Mouse (Mus musculus) left cerebral cortex, adult 18-20 months (tissue): ENCODE measurements around the gene Rab38. TPM values are rescaled to one million over a fixed set of nuclear protein-coding genes. Genes with fewer than 3 reads are reported as not detected.

Source experiments
- DNase-seq, 2 experiments: peaks; one replicate each; pipeline ENCODE4 v3.0.0; 2021 to 2022; ENCODE audit warnings: low spot score in 2 of 2, mixed read lengths in 1 of 2
- total RNA-seq, 2 experiments: library from RNA; stranded (reverse); gene quantifications; 2 replicates each; pipeline ENCODE4 v1.2.3; 2021

Gene Rab38
- total RNA-seq, 2 experiments from 2014 or later = 0.53 TPM; not detected in 1

DNA sequence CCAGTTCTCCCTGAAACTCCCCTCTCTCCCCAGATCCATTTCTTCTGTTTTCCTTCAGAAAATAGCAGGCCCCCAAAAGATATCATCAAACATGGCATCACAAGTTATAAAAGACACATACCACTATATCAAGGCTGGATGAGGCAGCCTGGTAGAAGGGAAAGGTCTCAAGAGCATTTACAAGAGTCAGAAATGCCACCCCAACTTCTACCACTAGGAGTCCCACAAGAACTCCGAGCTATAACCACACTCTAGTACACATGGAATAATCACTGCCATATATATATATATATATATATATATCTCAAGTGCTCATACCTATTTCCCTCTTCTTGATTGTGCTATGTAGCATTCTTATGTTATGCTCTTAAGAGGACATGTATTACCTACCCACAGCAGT is 92.4 kb downstream of the Rab38 start:
- no peak for DNase-seq

DNA sequence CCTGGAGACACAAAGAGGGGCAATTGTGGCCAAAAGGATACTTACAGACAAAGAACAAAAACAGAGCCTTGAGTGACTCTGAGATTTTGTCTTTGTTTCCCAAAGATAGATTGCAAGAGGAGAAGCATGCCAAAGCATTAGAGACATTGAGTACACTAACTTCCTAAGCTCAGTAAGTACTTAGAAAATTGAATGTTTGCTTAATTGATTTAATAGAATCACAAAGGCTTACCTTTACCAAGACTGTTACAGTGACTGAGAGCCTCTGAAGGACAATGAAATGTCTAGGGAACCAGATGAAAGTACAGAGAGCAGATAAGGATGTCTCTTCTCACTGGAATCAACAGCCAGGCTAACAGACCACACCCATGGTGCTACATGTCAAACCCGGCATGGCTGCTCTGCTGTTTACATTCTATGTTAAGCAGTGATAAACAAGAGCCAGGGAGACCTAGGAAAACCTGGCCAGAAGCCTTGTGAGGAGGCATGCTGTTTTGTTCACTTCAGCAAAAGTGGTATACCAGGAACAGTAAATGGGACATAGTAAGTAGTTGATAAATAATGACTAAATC is 97.1 kb downstream of the Rab38 start:
- DNase-seq = no peak

DNA sequence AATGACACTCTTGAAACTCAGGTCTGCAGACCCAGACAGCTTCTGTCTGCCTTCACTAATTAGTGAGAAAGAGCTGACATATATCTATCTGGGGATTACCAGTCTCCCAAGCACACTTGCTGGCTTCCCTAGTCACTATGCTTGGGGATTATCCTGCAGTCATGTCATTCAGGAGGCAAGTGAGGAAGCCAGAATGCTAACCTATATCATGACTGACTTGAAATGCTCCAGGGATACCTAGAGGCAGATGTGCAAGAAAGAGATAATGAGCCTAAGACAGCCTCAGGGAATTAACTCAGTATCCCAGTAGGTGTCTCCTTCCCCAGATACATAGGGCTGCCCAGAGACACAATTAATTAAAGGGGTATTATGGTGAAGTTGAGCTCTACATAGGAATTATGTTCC is 106.1 kb downstream of the Rab38 start:
- no peak for DNase-seq

DNA sequence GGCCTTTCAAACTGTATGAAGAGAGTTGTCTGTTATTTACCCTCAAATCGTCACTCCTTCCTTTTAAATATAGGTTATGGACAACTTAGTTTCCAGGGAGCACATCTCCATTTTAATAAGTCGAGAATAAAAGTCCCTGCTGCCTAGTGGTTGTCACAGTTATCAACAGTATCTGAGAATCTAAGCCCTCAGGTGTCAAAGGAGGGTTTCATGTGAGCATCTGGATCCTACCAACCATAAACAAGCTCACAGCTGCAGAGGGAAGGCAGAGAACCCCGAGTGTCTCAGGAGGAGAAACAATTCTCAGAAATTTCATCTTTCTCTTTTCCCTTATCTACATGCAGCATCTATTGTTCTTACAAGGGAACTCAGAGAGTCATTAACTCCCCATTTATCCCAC is 106.7 kb downstream of the Rab38 start:
- no peak for DNase-seq

Other genes starting within 250 kb of the Rab38 start
- 10 to 100 TPM in 1 of 2 experiments, 1 to 10 TPM in 1; 8.5 to 11.1 TPM for gene Ctsc, start 152.2 kb upstream of the Rab38 start, total RNA-seq